Mouse (Mus musculus) retina, adult 2 months (tissue): ENCODE measurements around the gene Atp6v1g1.
A peak's percentile ranks its signal among the peaks of the same experiment; 100 is the strongest.

ENCODE experiments used
- DNase-seq: peaks from one replicate; pipeline ENCODE4 v3.0.0-alpha.2; 2012; ENCODE audit warnings: low read depth, low spot score

Gene Atp6v1g1

GRCm38 (mm10) chr4:63544494-63545230 lies at the start of gene Atp6v1g1:
TSS of gene Atp6v1g1 (plus strand) at chr4:63544772.
- DNase-seq, result peak; percentile 81

DNA sequence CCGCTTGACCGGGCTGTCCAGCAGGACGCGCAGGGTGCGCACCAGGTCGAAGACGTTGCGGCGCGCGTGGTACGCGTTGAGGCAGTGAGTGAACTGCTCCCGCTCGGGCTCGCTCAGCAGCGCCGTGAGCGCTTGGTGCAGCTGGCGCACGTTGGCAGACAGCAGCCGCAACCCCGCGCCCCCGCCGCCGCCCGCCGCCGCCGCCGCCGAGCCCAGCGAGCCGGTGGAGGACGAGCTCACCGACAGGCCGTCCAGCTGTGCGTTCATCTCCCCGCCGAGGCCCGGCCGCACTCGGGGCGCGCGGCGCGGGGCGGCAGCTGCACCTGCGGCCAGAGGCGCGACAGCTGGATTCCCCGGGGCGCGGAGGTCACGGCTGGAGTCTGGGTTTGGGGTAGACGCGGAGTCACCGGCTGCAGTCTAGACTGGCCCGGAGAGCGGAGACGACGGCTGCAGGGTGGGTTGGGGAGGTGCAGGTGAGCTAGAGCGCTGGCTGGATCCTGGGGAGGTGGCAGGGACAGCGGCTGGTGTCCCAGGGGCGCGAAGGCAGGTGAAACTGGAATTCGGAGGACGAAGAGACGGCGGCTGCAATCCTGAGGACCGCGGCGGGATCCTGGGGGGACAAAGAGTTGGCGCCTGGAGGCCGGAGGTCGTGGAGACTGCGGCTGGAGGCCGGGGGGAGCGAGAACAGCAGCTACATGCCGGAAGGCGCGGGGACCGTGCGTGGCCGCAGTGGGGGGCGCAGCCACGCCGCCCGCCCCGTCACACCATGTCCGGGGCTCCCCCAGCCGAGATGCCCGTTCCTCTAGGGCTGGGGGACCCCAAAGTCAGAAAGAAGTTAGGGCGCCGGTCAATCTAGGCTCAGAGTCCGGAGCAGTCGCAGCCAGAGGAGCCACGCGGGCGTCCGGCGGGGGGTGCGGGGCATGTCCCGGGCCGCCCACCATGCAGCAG lies 49.3 kb upstream of the Atp6v1g1 start:
- DNase-seq, result no peak

- DNase-seq, result peak; percentile 77
Observed at GRCm38 (mm10) chr4:63495915-63496278, 48.7 kb upstream of the Atp6v1g1 start, which contains the start of gene Whrn. TSS of gene Whrn (minus strand) at chr4:63495991.

DNA sequence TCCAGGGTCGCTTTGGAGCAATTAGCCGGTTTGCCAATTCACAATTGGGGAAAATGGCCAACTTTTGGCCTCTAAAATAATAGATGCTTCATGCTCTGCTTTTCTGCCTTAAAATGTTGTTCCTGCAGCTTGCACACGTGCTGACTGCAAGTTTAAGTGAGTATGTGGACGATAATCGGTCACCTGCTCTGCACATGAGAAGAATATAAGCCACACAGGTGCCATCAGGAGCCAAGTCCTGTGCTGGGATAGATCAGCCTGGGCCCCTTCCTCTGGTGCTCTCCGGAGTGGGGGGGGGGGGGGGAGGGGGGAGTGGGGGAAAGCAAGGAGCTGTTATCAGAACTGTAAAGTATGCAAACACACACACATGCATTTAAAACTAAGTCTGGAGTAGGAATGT lies 48.3 kb upstream of the Atp6v1g1 start:
- DNase-seq, result no peak

GRCm38 (mm10) chr4:63498346-63498745 lies 46.2 kb upstream of the Atp6v1g1 start:
- no peak for DNase-seq

GRCm38 (mm10) chr4:63501050-63501449 lies 43.5 kb upstream of the Atp6v1g1 start:
- peak; percentile 67 for DNase-seq

DNA sequence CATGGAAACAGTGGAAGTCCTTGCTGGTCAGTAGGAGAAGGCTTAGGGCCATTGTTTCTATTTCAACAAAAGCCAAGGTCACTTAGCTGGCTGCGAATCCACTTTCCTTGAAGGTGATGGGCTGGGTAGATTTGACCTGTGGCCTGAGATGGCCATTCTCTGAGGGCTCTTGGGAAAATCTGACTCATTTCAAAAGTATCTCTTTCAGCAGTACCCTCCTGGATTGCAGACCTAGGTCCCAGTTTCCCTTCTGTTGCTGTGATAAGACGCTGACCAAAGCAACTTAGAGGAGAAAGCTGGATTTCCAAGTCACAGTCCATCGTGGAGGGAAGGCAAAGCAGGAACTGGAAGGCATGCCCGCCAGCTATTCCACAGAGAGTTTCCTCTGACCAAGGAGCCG lies 40.6 kb upstream of the Atp6v1g1 start:
- DNase-seq, result no peak

DNA sequence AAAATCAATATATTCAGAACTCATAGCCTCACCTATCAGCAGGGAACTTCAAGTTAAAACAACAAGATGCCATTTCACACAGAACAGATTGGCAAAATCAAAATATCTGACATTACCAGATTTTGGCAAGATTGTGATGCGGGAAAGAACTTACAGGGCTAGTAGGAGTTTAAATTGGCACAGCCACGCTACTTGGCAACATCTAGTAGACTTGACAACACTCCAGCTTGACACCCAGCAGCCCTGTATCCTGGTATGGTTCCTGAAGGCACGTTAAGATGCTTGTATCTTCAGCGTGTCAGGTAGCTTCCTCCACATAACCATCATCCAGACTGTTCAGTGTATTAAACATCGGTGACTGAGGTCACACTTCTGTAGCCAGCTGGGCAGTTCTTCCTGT lies 37.1 kb upstream of the Atp6v1g1 start:
- no peak for DNase-seq

- DNase-seq, result no peak
Observed at GRCm38 (mm10) chr4:63508232-63508631, 36.3 kb upstream of the Atp6v1g1 start.

GRCm38 (mm10) chr4:63512921-63513320 lies 31.7 kb upstream of the Atp6v1g1 start:
- DNase-seq, result no peak

DNA sequence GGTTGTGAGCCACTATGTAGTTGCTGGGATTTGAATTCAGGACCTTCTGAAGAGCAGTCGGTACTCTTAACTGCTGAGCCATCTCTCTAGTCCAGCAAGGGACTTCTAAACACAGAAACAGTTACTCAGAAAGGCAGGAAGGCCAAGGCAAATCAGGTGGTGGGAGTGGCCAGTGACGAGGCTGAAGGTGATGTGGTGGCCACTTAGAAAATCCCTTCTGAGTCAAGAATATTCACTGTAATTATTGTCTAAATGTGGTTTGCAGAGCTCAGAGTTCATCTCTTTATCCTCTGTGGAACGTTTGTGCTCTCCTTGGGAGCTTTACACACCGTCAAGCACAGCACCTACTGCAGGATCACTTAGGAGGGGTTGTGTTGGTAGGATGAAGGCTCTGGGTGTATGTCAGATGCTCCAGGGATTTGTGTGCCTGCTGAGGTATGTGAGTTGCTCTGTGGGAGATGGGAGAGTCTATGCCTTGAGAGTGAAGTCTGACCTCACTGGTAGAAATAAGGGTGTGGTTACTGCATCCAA lies 30.1 kb upstream of the Atp6v1g1 start:
- DNase-seq, result no peak

DNA sequence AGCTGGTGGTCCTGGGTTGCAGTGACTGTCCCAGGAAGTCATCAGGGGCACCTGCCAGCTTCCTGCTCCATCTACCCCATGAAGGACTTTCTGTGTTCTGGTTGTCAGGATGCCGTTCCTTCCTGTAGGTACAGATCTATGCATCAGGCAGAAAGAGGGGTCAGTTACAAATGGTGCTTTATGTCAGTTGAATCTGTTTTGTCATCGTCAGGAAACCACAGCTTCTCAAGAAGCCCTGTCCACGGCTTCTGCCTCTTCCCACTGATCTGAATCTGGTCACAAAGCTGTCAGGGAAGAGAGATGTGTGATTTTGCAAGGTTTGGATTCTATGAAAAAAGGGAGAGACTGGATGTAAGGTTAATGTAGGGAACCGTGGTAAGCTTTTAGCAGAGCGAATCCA lies 29.6 kb upstream of the Atp6v1g1 start:
- no peak for DNase-seq

DNA sequence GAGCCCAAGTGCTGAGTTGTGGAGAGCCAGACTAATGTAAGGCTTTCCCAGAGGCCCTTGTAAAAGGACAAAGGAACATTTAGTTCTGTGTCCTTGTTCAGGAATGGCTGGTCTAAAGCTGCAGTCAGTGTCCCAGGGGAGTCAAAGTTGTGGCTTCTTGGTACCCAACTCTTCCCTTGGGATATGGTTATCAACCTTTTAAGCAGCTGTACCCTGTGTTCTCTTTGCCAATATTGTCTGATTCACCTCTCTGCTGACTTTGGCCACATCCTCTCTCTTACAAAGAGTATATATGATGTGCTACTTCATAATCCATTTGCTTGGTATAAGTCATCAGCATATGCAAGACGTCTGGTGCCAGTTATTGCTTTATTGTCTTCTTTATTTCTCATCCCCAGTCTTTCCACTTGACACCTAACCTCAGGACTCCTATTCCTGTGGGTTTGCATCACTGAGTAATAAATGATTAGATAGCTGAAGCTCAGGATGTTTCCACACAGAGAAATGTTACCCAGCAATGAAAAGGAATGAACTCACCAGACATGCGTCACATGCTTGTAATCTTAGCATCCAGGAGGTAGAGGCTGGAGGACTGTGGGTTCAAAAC lies 22.7 kb upstream of the Atp6v1g1 start:
- DNase-seq, result no peak

DNA sequence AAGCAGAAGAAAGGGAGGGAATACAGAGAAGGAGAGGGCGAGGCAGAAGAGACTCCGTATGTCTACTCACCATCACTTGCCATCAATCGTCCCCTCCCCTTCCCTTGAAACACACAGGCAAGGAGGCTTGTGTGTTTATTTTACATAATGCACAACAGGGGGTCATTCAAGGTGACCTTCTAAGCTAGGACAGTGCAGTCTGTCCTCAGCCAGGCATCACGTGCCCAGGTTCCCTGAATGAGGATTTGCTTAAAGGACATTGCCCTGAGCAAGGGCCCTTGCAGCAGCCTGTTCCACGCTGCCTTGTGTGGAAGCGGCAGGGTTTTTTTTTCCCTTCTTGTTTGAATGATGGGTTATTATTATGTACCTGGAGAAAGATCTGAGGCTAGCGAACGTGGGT lies 19.1 kb upstream of the Atp6v1g1 start:
- DNase-seq, result no peak

DNA sequence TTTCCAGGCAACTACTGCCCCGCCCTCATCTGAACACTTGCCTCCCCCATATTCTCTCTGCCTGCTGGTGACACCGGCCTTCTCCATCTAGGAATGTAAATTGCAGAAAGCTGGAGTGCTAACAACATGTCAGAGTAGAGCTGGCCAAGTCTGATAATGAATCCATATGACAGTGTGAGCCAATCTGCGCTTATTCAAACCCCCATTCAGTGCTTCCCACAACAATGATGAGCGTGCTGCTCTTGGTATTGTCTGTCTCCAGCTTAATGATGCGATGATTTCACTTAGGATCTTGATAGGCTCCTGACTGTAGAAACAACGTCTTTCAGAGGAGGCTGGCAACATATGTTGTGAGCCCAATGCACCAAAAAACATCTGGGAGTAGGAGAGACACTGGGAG lies 15.6 kb upstream of the Atp6v1g1 start:
- DNase-seq, result no peak

DNA sequence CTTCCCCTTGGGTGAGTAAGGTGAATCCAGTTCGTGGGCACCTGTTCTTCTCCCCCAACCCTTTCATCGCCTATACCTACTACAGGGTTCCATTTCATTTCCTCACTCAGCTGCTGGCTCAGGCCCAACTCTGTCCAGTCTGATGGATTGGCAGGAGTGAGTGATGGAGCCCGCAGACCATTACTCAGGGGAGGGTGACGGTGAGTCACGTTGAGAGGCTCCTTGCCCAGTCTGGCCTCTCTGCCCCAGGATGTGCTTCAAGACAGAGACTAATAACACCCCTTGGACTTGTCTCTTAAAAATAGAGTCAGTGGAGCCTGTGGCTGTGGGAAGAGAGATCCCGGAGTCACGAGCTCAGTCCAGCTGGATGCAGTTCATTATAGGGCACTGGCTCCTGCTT lies 14.2 kb upstream of the Atp6v1g1 start:
- DNase-seq, result no peak

GRCm38 (mm10) chr4:63537602-63538001 lies 7.0 kb upstream of the Atp6v1g1 start:
- DNase-seq, result no peak

GRCm38 (mm10) chr4:63542209-63542608 lies 2.4 kb upstream of the Atp6v1g1 start:
- DNase-seq, result no peak

DNA sequence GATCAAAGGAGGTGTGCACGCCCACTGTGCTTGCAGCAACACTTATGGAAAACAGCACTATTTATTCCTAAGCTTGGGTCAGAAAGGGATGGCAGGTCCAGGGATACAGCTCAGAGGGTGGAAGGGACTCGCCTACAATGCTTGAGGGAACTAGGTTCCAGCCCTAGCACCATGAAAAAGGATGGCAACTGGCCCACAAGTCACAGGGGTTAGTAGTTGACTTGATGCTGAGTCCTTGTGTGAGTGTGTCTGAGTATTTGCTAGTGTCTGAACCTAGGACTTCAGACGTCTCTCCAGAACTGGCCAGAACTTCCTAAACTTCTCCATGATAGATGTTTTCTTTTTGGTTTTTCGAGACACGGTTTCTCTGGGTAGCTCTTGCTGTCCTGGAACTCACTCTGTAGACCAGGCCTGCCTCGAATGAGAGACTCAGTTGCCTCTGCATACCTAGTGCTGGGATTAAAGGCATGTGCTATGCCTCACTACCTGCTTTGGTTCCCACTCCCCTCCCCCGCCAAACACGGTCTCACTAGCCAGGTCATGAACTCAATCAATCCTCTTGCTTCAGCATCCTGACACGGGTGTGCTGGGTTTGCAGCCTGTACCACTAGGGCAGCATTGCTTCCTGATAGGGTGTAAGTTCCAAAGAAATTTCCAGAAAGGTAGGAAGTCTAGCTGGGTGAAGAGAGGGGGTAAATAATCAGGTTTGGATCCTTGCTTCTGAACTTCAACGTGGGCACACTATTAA lies 652 bp upstream of the Atp6v1g1 start:
- DNase-seq, result no peak

GRCm38 (mm10) chr4:63545231-63545958 lies 823 bp downstream of the Atp6v1g1 start:
- no peak for DNase-seq
